Mouse (Mus musculus) G1E (cell line): ENCODE results near the gene Schip1. TPM values are rescaled to one million over a fixed set of nuclear protein-coding genes. Genes with fewer than 3 reads are reported as not detected.

Experiments used
- ATAC-seq: 2 replicates; pipeline ENCODE4 v1.8.0; 2016; ENCODE audit warnings: mild to moderate bottlenecking; ENCODE audit not compliant: insufficient number of reproducible peaks, poor library complexity, low FRiP score, severe bottlenecking; ENCODE audit errors: extremely low read depth
- DNase-seq: peaks from one replicate; pipeline ENCODE4 v3.0.0; 2012; ENCODE audit warnings: low spot score
- H3K27me3 ChIP-seq: 2 replicates; pipeline ENCODE4 v1.6.1; 2012; ENCODE audit warnings: mild to moderate bottlenecking, low read length, inconsistent platforms; ENCODE audit not compliant: insufficient read depth
- H3K36me3 ChIP-seq: replicated peaks from 2 replicates; pipeline ENCODE3; 2012; ENCODE audit warnings: mild to moderate bottlenecking, inconsistent platforms
- H3K4me1 ChIP-seq: 2 replicates; pipeline ENCODE4 v1.6.1; 2012; ENCODE audit warnings: low read depth, low read length, inconsistent platforms, mixed read lengths; ENCODE audit not compliant: insufficient read depth
- H3K4me3 ChIP-seq: 2 replicates; pipeline ENCODE4 v1.5.1; 2012; ENCODE audit warnings: low read depth, mild to moderate bottlenecking, inconsistent platforms, low read length, moderate library complexity, mixed read lengths
- H3K9me3 ChIP-seq: replicated peaks from 2 replicates; pipeline ENCODE4 v1.6.1; 2012; ENCODE audit warnings: inconsistent platforms
- CTCF ChIP-seq: IDR thresholded peaks from 2 replicates; pipeline ENCODE4 v1.5.1; 2012; ENCODE audit warnings: low read depth, low read length, inconsistent platforms, mixed read lengths
- GATA1 ChIP-seq: IDR thresholded peaks from 2 replicates; pipeline ENCODE4 v1.6.1; 2012; ENCODE audit warnings: borderline replicate concordance, low read length, inconsistent platforms, mixed read lengths
- GATA2 ChIP-seq: IDR thresholded peaks from 2 replicates; pipeline ENCODE4 v1.6.1; 2012; ENCODE audit warnings: low read depth, low read length, inconsistent platforms, borderline replicate concordance
- POLR2AphosphoS5 ChIP-seq: IDR thresholded peaks from 2 replicates; pipeline ENCODE4 v1.6.1; 2012; ENCODE audit warnings: low read depth, low read length, inconsistent platforms; ENCODE audit not compliant: insufficient replicate concordance
- TAL1 ChIP-seq: conservative IDR thresholded peaks from 2 replicates; pipeline ENCODE4 v1.6.1; 2012; ENCODE audit warnings: low read depth, low read length, inconsistent platforms, mixed read lengths
- polyA plus RNA-seq: library from polyadenylated mRNA; stranded (reverse); fragments of >175 nt; gene quantifications from 2 replicates; pipeline ENCODE4 v1.2.3, GENCODE M21; 2012
- total RNA-seq, 2 experiments: library from RNA; stranded (forward) in 1 of 2; stranded (reverse) in 1 of 2; fragments of 200-1000 nt in 1 of 2; fragments of >200 nt in 1 of 2; fragmentation: Nextera tagmentation in 1 of 2; gene quantifications; 2 replicates each; pipeline ENCODE4 v1.2.3; 2014 to 2017

Schip1 gene
- total and polyA plus RNA-seq, 3 experiments: 0.16 TPM; not detected in 2

- TF ChIP-seq GATA2: no peak
- TF ChIP-seq TAL1: no peak
- TF ChIP-seq GATA1: no peak
- no peak for TF ChIP-seq POLR2AphosphoS5
- no peak for TF ChIP-seq CTCF
- Histone ChIP-seq H3K36me3 (no peaks in the 10 kb centered on the region), H3K4me1 (no peaks in the 10 kb centered on the region), H3K27me3 (no peaks in the 10 kb centered on the region), H3K9me3 (peaks cover 31% of the 10 kb centered on the region), H3K4me3 (no peak overlapping the region)
- ATAC-seq: no peak
- no peak for DNase-seq
Measured at GRCm38 (mm10) chr3:68605942-68606603, 541.5 kb downstream of the Schip1 start.

DNA sequence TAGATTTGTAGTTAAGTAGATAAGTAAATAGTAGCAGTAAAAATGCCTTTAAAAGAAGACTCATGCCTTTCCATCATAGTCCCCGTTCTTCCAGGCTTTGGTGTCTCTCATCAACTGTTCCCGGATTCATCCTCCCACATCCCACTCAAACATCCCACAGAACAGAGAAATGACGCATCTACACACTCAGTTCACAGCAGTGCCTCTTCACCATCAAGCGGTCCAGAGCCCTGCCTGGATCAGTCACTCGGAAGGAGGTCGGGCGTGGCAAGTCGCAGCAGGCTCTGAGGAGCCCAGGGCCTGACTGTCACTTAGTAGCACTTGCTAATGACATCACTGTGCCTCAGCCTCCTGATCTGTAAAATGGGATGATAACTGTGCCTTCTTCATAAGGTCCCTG is 542.1 kb downstream of the Schip1 start:
- H3K4me3 ChIP-seq: no peak overlapping the region
- no peaks in the 10 kb centered on the region for H3K4me1 ChIP-seq
- no peaks in the 10 kb centered on the region for H3K36me3 ChIP-seq
- ATAC-seq (no peak), DNase-seq (no peak)
- TF ChIP-seq GATA2 (no peak), GATA1 (no peak), POLR2AphosphoS5 (no peak), CTCF (no peak), TAL1 (no peak)
- H3K27me3 ChIP-seq: no peaks in the 10 kb centered on the region
- peaks cover 31% of the 10 kb centered on the region for H3K9me3 ChIP-seq

DNA sequence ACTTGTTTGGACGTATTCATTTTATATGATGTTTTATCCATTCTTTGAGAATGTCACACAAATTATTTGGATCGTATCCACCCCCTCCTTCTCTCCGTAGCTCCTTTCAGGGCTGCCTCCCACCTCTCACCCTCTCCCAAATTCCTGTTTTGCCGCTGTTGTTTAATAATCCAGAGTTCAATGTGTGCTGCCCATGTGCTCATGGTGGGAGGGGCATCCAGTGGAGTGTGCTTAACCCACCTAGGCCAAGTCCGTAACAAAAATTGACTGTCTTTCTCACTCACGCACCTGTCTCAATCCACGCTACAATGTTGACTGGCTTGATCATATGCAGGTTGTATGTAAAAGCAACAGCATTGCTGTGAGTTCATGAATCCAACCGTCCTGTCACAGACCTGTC is 542.7 kb downstream of the Schip1 start:
- no peak for ATAC-seq
- no peak for TF ChIP-seq GATA1
- TF ChIP-seq CTCF: no peak
- TF ChIP-seq TAL1: no peak
- TF ChIP-seq POLR2AphosphoS5: no peak
- TF ChIP-seq GATA2: no peak
- Histone ChIP-seq H3K4me3 (no peak overlapping the region), H3K27me3 (no peaks in the 10 kb centered on the region), H3K9me3 (peaks cover 28% of the 10 kb centered on the region), H3K36me3 (no peaks in the 10 kb centered on the region), H3K4me1 (no peaks in the 10 kb centered on the region)
- DNase-seq: no peak

DNA sequence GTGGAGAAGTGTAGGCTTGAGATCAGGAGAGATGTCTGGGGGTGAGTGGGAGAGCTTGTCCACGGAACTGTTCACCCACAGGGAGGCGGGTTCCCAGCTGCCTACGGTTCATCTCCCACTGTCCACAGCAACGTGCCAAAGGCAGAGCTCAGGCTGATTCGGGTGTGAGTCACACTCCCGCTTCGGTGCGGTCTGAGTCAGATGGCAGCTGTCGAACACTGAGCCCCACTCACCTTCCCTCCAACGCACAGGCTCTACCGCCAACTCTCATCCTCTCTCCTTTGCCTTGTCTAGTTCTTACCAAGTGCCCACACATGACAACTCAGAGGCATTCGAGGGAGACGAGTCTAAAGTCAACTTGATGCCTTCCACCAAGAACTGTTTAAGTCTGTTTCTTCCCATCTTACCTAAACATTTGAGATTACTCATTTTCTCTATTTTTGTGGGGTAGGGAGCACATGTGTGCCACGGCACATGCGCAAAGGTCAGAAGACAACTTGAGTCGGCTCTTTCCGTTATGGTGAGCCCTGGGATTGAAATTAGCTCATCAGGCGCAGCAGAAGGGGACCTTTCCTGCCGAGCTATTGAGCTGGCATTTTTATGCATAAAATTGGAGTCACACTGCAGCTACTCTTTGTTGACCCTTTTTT is 544.4 kb downstream of the Schip1 start:
- no peak overlapping the region for H3K4me3 ChIP-seq
- no peak for DNase-seq
- H3K9me3 ChIP-seq: peaks cover 29% of the 10 kb centered on the region
- no peak for TF ChIP-seq GATA2
- no peak for TF ChIP-seq GATA1
- no peak for TF ChIP-seq TAL1
- ATAC-seq: no peak
- no peaks in the 10 kb centered on the region for H3K27me3 ChIP-seq
- no peaks in the 10 kb centered on the region for H3K4me1 ChIP-seq
- H3K36me3 ChIP-seq: no peaks in the 10 kb centered on the region

DNA sequence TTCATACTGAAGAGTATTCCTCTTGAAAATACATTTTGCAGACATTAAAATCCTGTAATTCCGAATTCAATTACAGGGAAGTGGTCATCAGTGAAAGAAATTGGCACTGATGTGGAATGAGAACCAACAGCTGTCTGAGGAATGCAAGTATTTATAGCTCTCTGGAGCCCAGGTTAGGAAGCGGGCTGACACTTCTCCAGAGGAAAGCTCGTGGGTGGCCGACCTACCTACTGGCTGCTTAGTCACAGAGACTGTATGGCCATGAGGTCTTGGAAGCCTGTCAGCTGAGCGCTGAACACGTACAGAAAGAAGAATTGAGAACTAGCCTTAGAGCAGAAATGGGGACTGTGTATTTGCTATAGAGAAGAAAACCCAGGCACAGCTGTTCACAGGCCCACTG is 545.4 kb downstream of the Schip1 start:
- Histone ChIP-seq H3K4me1 (no peaks in the 10 kb centered on the region), H3K9me3 (peaks cover 30% of the 10 kb centered on the region), H3K36me3 (no peaks in the 10 kb centered on the region), H3K27me3 (no peaks in the 10 kb centered on the region), H3K4me3 (no peak overlapping the region)
- DNase-seq (no peak), ATAC-seq (no peak)
- TF ChIP-seq TAL1 (no peak), GATA2 (no peak), GATA1 (no peak), CTCF (no peak), POLR2AphosphoS5 (no peak)

DNA sequence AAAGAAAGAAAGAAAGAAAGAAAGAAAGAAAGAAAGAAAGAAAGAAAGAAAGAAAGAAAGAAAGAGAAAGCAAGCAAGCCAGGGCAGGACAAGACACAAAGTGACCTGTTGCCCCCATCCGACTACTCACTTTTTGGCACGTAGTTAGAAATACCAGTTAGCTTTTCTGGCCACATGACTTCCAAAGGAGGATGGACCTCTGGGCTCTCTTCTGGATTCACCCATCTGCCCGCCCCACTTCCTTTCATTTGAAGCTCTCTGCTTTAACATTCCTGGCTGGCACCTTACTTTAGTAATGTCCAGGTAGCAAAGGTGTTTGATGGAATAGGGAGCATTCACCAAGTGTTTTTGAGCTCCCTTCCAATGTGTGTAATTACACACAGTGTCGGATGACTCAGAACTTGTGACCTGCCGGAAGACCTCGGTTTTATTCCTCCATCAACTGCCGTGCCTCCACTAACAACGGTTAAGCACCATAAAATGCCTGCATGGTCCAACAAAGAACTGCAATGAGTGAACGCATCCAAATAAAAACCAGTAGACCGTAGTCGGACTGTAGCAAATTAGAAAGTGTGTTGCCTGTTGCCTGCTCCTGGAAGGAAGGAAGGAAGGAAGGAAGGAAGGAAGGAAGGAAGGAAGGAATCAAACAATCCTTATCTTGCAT is 546.1 kb downstream of the Schip1 start:
- H3K27me3 ChIP-seq: no peaks in the 10 kb centered on the region
- H3K36me3 ChIP-seq: no peaks in the 10 kb centered on the region
- H3K4me3 ChIP-seq: no peak overlapping the region
- ATAC-seq (no peak), DNase-seq (no peak)
- H3K4me1 ChIP-seq: no peaks in the 10 kb centered on the region
- TF ChIP-seq POLR2AphosphoS5 (no peak), TAL1 (no peak), GATA2 (no peak), GATA1 (no peak), CTCF (no peak)
- H3K9me3 ChIP-seq: peaks cover 36% of the 10 kb centered on the region
